Mouse (Mus musculus) bone marrow, adult 2 months (tissue): ENCODE measurements around the gene Itm2c.

Source experiments
- CTCF ChIP-seq: fragments of 200-500 bp; IDR thresholded peaks from 2 replicates; pipeline ENCODE4 v1.5.1; 2011; ENCODE audit warnings: low read length, control low read depth; ENCODE audit not compliant: control insufficient read depth, insufficient read depth
- POLR2A ChIP-seq: fragments of 200-500 bp; IDR thresholded peaks from 2 replicates; pipeline ENCODE4 v1.6.1; 2011; ENCODE audit warnings: low read depth, mild to moderate bottlenecking, control low read depth, low read length, borderline replicate concordance; ENCODE audit not compliant: control insufficient read depth

DNA sequence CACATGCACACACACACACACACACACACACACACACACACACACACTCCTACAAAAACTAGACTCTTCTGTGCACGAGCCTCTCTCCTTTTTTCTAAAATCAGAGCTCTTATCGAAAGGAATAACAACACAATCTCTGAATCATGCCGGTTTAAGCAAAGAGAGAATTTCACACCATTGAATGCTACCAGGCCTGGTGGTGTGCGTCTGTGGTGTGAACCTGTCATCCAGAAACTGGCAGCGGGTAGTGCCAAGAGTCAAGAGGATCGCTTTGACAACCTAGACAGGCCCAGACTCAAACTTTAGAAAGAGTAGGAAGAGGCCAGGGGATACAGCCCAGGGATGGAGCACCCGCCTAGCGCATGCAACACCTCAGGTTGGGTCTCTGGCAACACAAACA lies 48.2 kb downstream of the Itm2c start:
- no peak for TF ChIP-seq POLR2A
- no peak for TF ChIP-seq CTCF
